Mouse (Mus musculus): Measurements from ENCODE around the gene Pex7. TPM values are rescaled to one million over a fixed set of nuclear protein-coding genes. Genes with fewer than 3 reads are reported as not detected.
A peak's percentile ranks its signal among the peaks of the same experiment; 100 is the strongest.
"Not testable (repeated sequence)": the region's sequence is repeated elsewhere in the genome, so short reads cannot be mapped to it uniquely, and the experiment has no call there.

Pex7 gene
- polyA plus RNA-seq, 1 experiment from 2014 or later: 25.1 TPM

DNA sequence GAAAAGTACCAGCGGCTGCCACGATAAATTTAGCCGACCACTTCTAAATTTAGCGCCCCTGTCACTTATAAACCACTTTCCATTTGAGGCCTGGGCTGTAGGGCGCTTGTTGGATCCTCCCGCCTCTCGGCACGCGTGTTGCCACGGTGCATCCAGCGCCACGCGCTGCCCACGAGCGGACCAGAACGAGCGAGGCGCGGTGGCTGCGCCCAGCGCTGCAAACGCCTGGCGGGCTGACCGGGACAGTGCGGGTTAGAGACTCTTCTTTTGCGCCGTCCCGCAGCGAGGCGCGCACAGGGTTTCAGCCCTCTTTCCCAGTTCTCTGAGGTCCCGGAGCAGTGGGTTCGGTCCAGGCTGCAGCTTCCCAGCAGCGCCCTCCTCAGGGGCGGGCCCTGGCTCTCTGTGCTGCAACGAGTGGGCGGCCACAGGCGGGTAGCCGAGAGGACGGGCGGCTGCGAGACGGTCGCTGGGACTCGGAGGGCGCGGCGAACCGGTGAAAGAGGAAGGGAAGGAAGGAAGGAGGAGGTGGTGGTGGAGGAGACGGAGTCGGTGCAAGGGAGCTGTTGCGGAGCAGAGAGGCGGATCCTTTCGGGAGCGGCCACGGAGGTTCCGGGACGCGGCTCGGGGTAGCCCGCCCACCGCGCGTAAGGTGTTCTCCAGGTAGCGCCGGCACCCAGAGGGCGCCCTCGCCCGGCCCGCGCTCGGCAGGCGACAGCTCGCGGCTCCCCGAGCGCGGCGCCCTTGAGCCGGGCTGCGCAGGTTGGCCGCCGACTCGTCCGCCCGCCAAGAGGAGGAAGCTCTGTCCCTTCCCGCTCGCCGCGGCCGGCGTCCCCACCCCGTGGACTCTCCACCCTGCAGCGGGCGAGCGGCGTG is 26.3 kb upstream of the Pex7 start:
- peak overlapping the region; percentile 76 for H3K27ac ChIP-seq (ENCODE audit: low read depth)
- H3K9ac ChIP-seq: peak overlapping the region; percentile 64
- under 1% methylated on average over 97 of the region's 97 CpGs for WGBS
- H3K4me3 ChIP-seq (ENCODE audit: low read depth, low read length): peak overlapping the region; percentile 71
- peak; percentile 87 for ATAC-seq (ENCODE audit: insufficient read depth)
- H3K9me3 ChIP-seq (ENCODE audit: low read depth, low read length): no peaks in the 10 kb centered on the region
- peak overlapping the region; percentile 98 for H3K4me2 ChIP-seq
- no peaks in the 10 kb centered on the region for H3K4me1 ChIP-seq (ENCODE audit: insufficient read depth)
- H3K36me3 ChIP-seq (ENCODE audit: insufficient read depth): no peaks in the 10 kb centered on the region
- H3K27me3 ChIP-seq (ENCODE audit: insufficient read depth, low read length): no peaks in the 10 kb centered on the region
- peak; percentile 83 for DNase-seq
- TF ChIP-seq CTCF (IDR thresholded peaks at IDR 0.05; ENCODE audit: low read depth): peak; percentile 39

DNA sequence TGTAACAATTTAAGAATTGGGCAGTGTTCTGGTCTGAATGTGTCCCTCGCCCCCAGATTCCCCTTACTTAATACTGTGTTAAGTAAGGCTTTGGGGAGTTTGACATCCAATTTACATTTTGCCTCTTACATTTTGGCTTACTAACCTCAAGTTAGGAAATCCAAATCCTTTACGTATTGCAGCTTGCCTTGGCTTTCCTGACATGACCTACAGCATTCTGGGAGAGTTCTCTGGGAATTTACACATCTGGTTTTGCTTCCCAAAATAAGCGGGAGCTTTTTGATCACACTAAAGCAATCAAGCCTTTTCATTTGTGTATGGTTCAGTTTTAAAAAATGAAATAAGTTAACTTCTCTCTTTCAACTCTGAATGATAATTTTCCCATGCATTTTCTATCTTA is 25.5 kb upstream of the Pex7 start:
- Histone ChIP-seq H3K9ac (no peak overlapping the region), H3K27ac (ENCODE audit: low read depth) (no peak overlapping the region), H3K27me3 (ENCODE audit: insufficient read depth, low read length) (no peaks in the 10 kb centered on the region), H3K4me1 (ENCODE audit: insufficient read depth) (no peaks in the 10 kb centered on the region), H3K4me3 (ENCODE audit: low read depth, low read length) (peak overlapping the region; percentile 71; the same call in 1 of the 2 replicates), H3K36me3 (ENCODE audit: insufficient read depth) (no peaks in the 10 kb centered on the region), H3K4me2 (peak overlapping the region; percentile 98), H3K9me3 (ENCODE audit: low read depth, low read length) (no peaks in the 10 kb centered on the region)
- 42% methylated on average over 3 of the region's 3 CpGs for WGBS
- DNase-seq (no peak), ATAC-seq (ENCODE audit: insufficient read depth) (no peak)
- TF ChIP-seq CTCF (IDR thresholded peaks at IDR 0.05; ENCODE audit: low read depth): no peak

DNA sequence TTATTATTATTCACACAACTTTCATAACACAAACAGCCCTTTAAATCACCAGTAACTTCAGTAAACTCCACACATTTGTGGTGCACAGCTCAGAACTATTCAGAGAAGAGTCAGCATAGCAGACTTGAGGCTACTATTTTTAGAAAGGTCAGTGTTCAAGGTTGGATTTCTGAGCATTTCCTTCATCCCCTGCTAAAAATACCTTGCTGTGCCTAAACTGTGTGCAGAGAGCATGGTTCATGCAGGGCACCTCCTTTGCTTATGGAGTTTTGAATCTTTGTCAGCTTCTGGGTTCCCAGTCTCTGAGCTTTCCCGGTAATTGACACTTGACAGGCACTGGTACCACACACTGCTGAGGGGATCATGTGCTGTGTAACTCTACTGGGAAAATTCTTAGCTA is 20.7 kb upstream of the Pex7 start:
- Histone ChIP-seq H3K4me3 (ENCODE audit: low read depth, low read length) (no peak overlapping the region), H3K4me2 (no peak overlapping the region), H3K4me1 (ENCODE audit: insufficient read depth) (no peaks in the 10 kb centered on the region), H3K9ac (no peak overlapping the region), H3K27me3 (ENCODE audit: insufficient read depth, low read length) (no peaks in the 10 kb centered on the region), H3K36me3 (ENCODE audit: insufficient read depth) (no peaks in the 10 kb centered on the region), H3K27ac (ENCODE audit: low read depth) (no peak overlapping the region), H3K9me3 (ENCODE audit: low read depth, low read length) (no peaks in the 10 kb centered on the region)
- 61% methylated on average over 1 of the region's 1 CpGs for WGBS
- ATAC-seq (ENCODE audit: insufficient read depth) (no peak), DNase-seq (no peak)
- TF ChIP-seq CTCF (IDR thresholded peaks at IDR 0.05; ENCODE audit: low read depth): no peak

DNA sequence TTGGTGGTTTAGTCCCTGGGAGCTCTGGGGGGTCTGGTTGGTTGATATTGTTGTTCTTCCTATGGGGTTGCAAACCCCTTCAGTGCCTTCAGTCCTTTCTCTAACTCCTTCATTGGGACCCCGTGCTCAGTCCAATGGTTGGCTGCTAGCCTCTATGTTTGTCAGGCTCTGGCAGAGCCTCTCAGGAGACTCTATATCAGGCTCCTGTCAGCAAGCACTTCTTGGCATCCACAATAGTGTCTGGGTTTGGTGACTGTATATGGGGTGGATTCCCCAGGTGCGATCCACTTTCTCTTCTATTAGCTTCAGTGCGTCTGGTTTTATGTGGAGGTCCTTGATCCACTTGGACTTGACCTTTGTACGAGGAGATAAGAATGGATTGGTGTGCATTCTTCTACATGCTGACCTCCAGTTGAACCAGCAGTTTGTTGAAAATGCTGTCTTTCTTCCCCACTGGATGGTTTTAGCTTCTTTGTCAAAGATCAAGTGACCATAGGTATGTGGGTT is 19.0 kb upstream of the Pex7 start:
- H3K4me1 ChIP-seq (ENCODE audit: insufficient read depth); H3K9ac ChIP-seq; DNase-seq; H3K27me3 ChIP-seq (ENCODE audit: insufficient read depth, low read length); H3K27ac ChIP-seq (ENCODE audit: low read depth); H3K36me3 ChIP-seq (ENCODE audit: insufficient read depth); ATAC-seq (ENCODE audit: insufficient read depth); H3K9me3 ChIP-seq (ENCODE audit: low read depth, low read length); H3K4me2 ChIP-seq; H3K4me3 ChIP-seq (ENCODE audit: low read depth, low read length): not testable (repeated sequence)
- WGBS: 47% methylated on average over 4 of the region's 4 CpGs

DNA sequence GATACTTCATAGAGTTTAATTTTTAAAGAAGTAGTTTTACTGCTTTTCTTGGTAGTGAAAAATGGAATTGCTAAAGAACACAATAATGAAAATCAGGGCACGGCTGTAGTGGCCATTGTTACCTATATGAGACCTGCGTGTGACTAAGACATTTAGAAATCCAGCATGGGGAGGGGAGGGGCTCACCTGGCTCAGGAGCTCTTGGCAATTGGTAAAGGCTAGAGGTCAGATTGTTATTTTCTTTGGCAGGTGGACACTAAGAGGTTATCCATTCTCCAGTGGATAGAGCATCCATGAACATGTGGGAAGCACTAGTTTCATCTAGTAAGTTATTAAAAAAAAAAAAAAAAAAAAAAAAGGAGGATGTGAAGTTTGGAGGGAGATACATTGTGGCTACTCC is 16.8 kb upstream of the Pex7 start:
- Histone ChIP-seq H3K36me3 (ENCODE audit: insufficient read depth) (no peaks in the 10 kb centered on the region), H3K27me3 (ENCODE audit: insufficient read depth, low read length) (no peaks in the 10 kb centered on the region), H3K4me1 (ENCODE audit: insufficient read depth) (no peaks in the 10 kb centered on the region), H3K9ac (no peak overlapping the region), H3K27ac (ENCODE audit: low read depth) (no peak overlapping the region), H3K4me3 (ENCODE audit: low read depth, low read length) (no peak overlapping the region), H3K4me2 (no peak overlapping the region), H3K9me3 (ENCODE audit: low read depth, low read length) (no peaks in the 10 kb centered on the region)
- no peak for TF ChIP-seq CTCF (IDR thresholded peaks at IDR 0.05; ENCODE audit: low read depth)
- 67% methylated on average over 2 of the region's 2 CpGs for WGBS
- DNase-seq (no peak), ATAC-seq (ENCODE audit: insufficient read depth) (no peak)

DNA sequence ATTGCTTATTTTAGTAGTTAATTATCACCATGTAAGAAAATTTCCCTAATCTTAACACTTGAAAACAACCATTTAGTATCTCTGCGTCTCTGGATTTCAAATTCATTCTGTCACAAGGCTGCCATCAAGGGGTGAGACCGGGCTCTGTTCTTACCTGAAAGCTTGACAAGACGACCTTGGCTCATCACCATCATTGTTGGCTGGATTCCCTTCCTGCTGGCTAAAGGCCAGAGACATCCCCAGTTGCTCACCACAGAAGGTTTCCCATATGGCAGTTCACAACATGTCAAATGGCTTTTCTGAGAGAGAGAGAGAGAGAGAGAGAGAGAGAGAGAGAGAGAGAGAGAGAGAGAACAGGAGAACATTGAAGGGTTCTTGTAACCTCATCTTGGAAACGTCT is 14.9 kb upstream of the Pex7 start:
- H3K4me2 ChIP-seq: no peak overlapping the region
- DNase-seq (no peak), ATAC-seq (ENCODE audit: insufficient read depth) (no peak)
- no peak overlapping the region for H3K27ac ChIP-seq (ENCODE audit: low read depth)
- WGBS: 45% methylated on average over 4 of the region's 4 CpGs
- H3K9me3 ChIP-seq (ENCODE audit: low read depth, low read length): no peaks in the 10 kb centered on the region
- H3K4me3 ChIP-seq (ENCODE audit: low read depth, low read length): no peak overlapping the region
- TF ChIP-seq CTCF (IDR thresholded peaks at IDR 0.05; ENCODE audit: low read depth): no peak
- no peaks in the 10 kb centered on the region for H3K4me1 ChIP-seq (ENCODE audit: insufficient read depth)
- no peak overlapping the region for H3K9ac ChIP-seq
- no peaks in the 10 kb centered on the region for H3K27me3 ChIP-seq (ENCODE audit: insufficient read depth, low read length)
- H3K36me3 ChIP-seq (ENCODE audit: insufficient read depth): no peaks in the 10 kb centered on the region

DNA sequence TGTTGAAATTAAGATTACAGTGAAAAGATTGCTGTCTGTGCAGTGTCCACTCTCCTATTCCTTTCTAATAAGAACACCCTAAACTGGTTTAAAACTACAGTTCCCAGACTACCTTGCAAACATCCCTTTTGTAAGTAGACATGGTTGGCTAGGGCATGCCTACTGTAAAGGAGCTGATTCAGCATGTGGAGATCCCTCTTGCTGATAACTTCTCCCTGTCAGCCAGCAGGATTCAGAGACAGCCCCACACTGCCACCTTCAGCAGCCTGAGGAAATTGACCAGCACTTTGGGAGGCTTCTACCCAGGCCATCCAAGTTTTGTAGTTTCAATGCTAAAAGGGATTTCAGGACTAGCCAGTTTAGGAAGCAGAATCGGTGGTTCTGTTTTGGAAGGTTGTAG is 7.8 kb upstream of the Pex7 start:
- Histone ChIP-seq H3K9me3 (ENCODE audit: low read depth, low read length) (no peaks in the 10 kb centered on the region), H3K4me2 (no peak overlapping the region), H3K4me1 (ENCODE audit: insufficient read depth) (no peaks in the 10 kb centered on the region), H3K36me3 (ENCODE audit: insufficient read depth) (no peaks in the 10 kb centered on the region), H3K27ac (ENCODE audit: low read depth) (no peak overlapping the region), H3K4me3 (ENCODE audit: low read depth, low read length) (no peak overlapping the region), H3K9ac (no peak overlapping the region), H3K27me3 (ENCODE audit: insufficient read depth, low read length) (no peaks in the 10 kb centered on the region)
- ATAC-seq (ENCODE audit: insufficient read depth): peak; percentile 49; the same call in 1 of the 2 replicates
- DNase-seq: peak; percentile 57
- peak; percentile 54 for TF ChIP-seq CTCF (IDR thresholded peaks at IDR 0.05; ENCODE audit: low read depth)
- WGBS: 61% methylated on average over 1 of the region's 1 CpGs

All from lung, embryonic 14.5 days (tissue).